Mouse (Mus musculus): ENCODE measurements at regions not wholly inside any gene's neighbourhood (a gene's known extent, or its start where the extent isn't known, plus 50 kb on each side); places are given as distances from the start of the nearest gene placed in this dataset.
A peak's percentile ranks its signal among the peaks of the same experiment; 100 is the strongest.

DNA sequence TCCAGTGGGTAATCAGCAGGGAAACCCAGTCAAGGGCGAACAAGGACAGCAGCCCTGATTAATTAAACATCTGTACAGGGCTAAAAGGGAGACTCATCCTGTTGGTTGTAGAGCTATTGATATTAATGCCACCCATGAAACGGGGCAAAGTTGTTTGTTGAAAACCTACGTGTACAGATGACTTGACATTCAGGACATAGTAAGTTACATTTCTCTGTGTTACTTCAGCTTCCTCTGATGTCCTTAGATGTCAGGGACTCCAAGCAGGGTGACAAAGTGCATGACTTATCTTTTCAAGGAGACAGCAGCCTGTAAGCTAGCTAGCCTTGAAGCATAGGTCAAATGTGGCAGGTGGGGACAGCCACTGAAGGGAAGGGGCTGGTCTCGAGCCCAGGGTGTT lies 390.5 kb downstream of the Ccdc171 start:
- peak; percentile 15 to 81 for DNase-seq (ENCODE audit: inconsistent age in 2 of 2, low spot score in 1 of 2)

- DNase-seq (ENCODE audit: inconsistent age in 2 of 2, low spot score in 1 of 2): no peak
These were observed 391.7 kb downstream of the Ccdc171 start for GRCm38 (mm10) chr4:83917009-83917408.

DNA sequence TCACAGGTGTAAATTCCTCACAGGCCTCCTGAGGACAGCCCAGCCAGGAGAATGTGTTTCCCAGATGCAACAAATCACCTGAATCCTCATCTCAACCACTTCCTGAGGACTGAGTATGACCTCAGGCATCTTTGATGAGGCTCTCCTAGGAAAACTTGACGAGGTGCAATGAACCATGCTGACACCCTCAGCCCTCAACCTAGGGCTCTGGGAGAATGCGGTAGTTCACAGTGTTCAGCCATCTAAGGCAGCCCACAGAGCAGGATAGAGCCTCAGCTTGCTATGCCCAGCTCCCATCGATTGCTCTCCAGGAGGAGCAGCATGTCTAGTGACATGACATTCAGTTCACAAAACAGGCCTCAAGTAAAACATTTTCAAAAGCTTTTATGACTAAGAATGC lies 392.7 kb downstream of the Ccdc171 start:
- DNase-seq (ENCODE audit: inconsistent age in 2 of 2, low spot score in 1 of 2): no peak

- peak in 1 of 2 experiments; percentile 40 for DNase-seq (ENCODE audit: inconsistent age in 2 of 2, low spot score in 1 of 2)
These were observed 393.7 kb downstream of the Ccdc171 start for GRCm38 (mm10) chr4:83919041-83919440.

DNA sequence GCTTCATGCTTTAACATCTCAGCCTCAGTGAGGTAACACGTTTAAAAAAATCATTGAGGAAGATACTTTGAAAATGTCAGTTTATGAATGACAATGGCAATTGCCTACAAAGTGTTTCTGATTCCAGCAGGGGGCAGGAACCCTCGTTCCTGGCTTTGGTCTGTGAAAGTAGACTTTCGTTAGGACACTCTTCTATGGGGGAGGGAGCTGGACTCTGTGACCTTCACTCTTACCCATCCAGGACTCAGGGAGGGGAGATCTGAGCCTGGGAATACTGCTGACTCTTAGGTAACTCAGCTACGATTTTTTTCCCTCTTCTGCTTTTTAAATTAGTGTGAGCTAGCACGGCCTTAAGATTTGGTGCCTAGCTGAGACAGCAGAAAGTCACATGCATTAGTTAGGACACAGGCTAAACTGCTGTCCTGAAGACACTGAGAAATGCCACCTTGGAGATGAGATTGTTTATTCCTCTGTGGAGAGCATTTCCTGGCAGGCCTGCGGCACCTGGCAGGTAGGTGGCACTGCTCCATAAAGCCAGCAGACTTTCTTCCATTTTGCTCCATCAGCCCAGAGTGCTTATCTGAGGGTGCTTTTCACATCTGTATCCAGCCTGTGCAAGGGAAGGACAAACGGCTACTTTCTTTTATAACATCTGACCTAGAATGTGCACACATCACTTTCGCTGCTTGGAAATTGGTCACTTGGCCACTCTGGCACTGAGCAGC lies 399.9 kb downstream of the Ccdc171 start:
- DNase-seq (ENCODE audit: inconsistent age in 2 of 2, low spot score in 1 of 2): peak; percentile 13 to 71

GRCm38 (mm10) chr4:83926195-83926731 lies 400.9 kb downstream of the Ccdc171 start:
- DNase-seq (ENCODE audit: inconsistent age in 2 of 2, low spot score in 1 of 2): no peak

GRCm38 (mm10) chr4:83931897-83932654 lies 406.7 kb downstream of the Ccdc171 start:
- no peak for DNase-seq (ENCODE audit: inconsistent age in 2 of 2, low spot score in 1 of 2)

DNA sequence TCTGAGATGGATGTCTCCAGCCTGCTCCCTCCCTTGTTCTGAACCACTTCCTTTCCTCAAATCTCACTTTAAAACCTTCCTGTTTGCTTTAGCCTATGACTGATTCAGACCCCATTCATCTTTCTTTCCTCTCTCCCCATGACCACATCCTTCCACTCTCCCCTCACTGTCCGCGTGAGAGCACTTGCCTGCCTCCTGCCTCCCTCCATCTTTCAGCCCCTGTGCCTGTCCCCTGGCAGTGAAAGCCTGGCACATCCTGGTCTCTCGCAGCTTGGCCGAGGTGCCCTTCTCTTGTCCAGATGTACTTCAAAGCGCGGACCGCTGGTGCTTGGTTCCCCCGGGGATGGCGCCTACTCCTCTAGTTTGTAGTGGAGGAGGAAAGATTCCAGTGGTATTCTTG lies 416.3 kb downstream of the Ccdc171 start:
- no peak for DNase-seq (ENCODE audit: inconsistent age in 2 of 2, low spot score in 1 of 2)

DNA sequence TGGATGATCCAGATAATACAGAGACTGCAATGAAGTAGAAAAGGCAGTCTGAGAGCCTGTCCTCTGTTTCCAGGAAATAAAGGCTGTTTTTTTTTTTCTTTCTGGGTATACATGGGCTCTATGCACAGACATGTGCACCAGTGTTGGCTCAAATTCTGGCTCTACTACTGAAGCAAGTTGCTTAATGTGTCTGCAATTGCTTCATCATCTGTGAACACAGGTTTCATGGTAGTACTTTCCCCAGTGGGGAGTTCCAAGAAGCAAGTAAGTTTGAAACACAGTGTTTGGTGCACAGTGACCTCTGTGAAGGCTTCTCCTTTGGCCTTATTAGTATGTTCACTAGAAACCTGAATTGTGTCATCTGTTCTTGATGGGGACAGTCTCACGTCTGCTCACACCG lies 424.3 kb downstream of the Ccdc171 start:
- peak in 1 of 2 experiments; percentile 54 for DNase-seq (ENCODE audit: inconsistent age in 2 of 2, low spot score in 1 of 2)

GRCm38 (mm10) chr4:83950809-83951409 lies 425.6 kb downstream of the Ccdc171 start:
- DNase-seq (ENCODE audit: inconsistent age in 2 of 2, low spot score in 1 of 2): no peak

DNA sequence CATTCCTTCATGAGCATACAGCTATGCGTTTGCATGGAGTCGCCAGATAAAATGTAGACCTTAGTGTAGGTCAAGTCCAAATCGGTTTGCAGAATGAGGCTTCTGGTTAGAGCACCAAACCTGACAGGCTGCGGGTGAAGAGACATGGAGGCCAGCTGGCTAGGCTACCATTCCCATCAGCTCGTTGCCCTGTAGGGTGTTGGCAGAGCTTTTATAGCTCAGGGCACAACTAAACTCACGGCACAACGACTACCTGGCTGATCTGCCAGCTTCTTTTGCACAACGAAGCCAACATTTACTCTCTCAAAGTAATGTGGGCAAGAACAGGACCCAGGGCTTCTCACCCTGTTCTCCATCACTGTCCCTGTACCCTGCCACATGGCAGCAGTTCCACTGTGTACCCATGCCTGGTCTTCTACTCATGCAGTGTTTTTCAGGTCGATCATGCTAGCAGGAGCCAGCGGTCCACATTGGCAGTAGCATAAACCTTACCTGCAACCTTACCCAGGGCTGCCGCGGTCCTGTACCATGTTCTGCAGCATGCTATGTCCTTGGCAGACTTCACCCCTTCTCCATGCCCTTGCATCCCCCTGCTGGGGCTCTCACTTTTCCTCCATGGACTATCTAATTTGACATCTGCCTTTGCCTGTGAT lies 431.0 kb downstream of the Ccdc171 start:
- DNase-seq (ENCODE audit: inconsistent age in 2 of 2, low spot score in 1 of 2): no peak

DNA sequence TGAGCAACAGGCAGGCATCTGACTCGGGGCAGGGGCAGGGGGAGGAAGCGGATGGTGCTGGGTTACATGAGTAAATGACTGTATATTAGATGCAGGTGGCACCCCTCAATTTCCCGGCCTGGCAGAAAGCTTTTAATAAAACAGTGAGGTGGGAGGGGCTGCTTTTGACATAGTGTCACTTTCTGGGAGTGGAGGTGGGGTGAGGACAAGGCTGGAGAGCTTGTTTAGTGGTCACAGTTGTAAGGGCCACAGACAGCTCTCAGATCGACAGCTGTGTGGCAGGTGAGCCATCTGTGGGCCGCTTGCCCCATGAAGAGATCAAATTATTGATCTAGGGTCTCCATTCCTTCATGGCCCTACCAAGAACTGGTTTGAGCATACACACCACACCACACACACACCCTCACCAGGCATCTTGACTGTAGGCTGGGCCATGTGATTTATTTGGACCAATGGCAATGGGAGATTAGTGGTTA lies 431.9 kb downstream of the Ccdc171 start:
- no peak for DNase-seq (ENCODE audit: inconsistent age in 2 of 2, low spot score in 1 of 2)

DNA sequence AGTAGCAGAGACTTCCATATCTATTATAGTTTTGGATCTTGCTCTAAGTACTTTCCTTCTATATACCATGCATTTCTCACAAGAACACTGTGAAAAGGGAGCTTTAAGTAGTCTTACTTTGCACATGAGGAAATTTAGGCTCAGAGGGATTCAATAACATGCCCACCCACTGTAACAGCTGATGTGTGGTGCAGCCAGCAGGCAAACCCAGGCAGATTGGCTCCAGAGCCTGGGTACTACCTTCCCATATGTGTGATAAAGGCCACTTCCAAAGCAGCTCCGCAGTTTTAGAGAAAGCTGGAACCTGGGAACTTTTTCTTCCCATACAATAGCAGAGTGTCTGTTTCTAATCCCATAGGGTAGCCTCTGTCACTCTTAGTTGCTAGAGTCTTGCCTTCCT lies 441.6 kb downstream of the Ccdc171 start:
- DNase-seq (ENCODE audit: inconsistent age in 2 of 2, low spot score in 1 of 2): no peak

DNA sequence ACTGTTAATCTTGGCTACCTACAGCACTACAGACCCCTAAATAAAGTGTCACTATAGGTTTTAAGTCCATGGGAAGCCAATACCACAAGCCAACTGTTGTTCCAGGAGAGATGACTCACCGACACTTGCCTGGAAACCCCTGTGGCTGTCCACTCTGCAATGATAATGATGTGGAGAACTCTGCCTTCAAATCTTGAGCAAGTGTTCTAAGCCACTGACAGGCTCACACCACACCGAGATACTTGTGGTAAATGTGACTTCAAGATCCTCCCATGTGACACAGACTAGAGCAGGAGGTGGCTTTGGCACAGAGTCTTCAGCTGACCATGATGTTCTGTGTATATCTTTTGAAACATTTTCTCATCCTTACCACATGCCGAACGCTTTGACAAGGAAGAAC lies 447.8 kb downstream of the Ccdc171 start:
- no peak for DNase-seq (ENCODE audit: inconsistent age in 2 of 2, low spot score in 1 of 2)

DNA sequence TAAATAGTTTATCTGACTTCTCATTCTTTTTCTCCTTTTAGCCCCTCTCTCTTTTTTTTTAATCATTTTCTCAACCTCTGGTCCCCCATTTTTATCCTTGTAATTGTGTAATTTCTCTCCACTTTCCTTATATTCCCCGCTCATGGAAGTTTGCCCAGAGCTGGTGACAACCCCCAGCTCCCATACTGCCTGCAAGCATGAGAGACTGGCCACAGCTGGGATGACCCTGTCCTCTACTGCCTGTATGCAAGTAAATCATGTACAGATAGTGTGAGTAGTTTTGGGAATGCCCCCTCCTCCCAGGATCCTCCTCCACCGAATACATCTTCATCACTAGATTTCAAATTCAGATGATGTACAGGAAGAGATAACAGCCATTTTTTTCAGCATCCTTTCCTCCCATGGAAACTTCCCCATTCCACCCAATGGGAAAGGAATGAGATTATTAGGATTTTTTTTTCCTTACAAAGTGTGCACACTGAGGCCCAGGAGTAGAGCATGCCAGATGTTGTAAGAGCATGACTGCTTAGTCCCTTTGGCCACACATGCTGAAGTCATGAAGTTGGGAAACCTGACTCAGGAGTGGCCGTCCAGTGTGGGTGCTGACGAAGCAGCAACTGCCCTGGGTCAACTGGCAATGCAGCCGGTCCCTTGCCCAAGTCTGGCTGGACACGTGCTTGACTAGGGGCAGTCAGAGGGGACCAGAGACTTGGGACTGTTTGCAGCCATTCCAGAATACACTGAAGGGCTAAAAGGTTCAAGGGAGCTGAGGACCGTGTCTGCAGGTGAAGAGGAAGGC lies 449.1 kb downstream of the Ccdc171 start:
- DNase-seq (ENCODE audit: inconsistent age in 2 of 2, low spot score in 1 of 2): peak in 1 of 2 experiments; percentile 21

DNA sequence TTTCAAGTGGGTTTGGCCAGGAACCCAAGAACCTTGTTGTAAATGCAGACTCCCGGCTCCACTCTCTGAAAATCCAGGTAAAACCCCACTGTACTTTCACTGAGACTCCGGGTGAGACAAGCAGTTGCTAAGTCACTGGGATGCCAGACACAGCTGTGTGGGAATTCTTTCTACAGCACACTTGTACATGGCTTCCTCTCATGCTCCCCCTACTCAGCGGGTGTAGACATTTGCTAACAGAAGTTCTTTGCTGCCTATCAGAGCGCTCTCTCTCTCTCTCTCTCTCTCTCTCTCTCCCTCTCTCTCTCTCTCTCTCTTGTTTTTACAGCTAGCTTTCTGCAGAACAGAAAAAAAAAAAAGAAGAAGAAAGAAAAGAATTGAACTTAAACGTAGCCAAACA lies 450.2 kb downstream of the Ccdc171 start:
- DNase-seq (ENCODE audit: inconsistent age in 2 of 2, low spot score in 1 of 2): no peak

- no peak for DNase-seq (ENCODE audit: inconsistent age in 2 of 2, low spot score in 1 of 2)
These were observed 450.7 kb downstream of the Ccdc171 start for GRCm38 (mm10) chr4:83976067-83976466.

GRCm38 (mm10) chr4:83979088-83979487 lies 453.7 kb downstream of the Ccdc171 start:
- no peak for DNase-seq (ENCODE audit: inconsistent age in 2 of 2, low spot score in 1 of 2)

- no peak for DNase-seq (ENCODE audit: inconsistent age in 2 of 2, low spot score in 1 of 2)
These were observed 459.5 kb downstream of the Ccdc171 start for GRCm38 (mm10) chr4:83984671-83985391.

DNA sequence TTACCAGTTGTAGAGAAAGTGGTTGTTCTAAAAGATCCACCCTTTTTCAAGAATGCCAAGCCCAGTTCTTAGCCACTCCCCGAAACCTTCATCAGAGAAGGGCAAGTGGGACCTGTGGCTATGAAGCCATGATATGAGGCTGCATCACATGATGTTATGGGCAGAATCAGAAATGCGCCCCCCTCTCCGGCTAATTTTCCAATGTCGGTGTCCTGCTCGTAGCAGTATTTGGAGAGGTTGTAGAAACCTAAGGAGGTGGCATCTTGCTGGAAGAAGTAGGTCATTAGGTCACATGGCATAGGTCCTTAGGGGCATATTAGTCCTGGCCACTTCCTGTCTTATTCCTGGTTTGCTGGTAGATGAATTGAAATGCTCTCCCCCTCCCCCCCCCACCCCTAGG lies 460.1 kb downstream of the Ccdc171 start:
- DNase-seq (ENCODE audit: inconsistent age in 2 of 2, low spot score in 1 of 2): no peak
